In genomic region chr16:4913783-4914735, GRCm38 (mm10) we compare ENCODE assay signal across 8 mouse cellular contexts. TPM values are rescaled to one million over a fixed set of nuclear protein-coding genes. Genes with fewer than 3 reads are reported as not detected.
DNase-seq lines count a peak whose midpoint lies in the region; ATAC-seq and TF ChIP-seq lines count a peak whose summit lies in the region.

No protein-coding gene starts in this region.

- H3K27me3 ChIP-seq in intestine, postnatal 0 days (replicated peaks; ENCODE audit: control insufficient read depth, insufficient read depth, low read length): no peaks in the 10 kb centered on the region
- no peaks in the 10 kb centered on the region for H3K27me3 ChIP-seq in midbrain, embryonic 10.5 days (ENCODE audit: low read depth, poor library complexity, severe bottlenecking)

- ATAC-seq in granulocyte monocyte progenitor cell, adult 5-6 weeks (replicated peaks; ENCODE audit: poor library complexity, severe bottlenecking): peak; percentile 57
- peak; percentile 44 for ATAC-seq in intestine, postnatal 0 days

- H3K9me3 ChIP-seq in intestine, postnatal 0 days (ENCODE audit: control insufficient read depth): no peaks in the 10 kb centered on the region
- H3K9me3 ChIP-seq in midbrain, embryonic 10.5 days (replicated peaks): no peaks in the 10 kb centered on the region

- no peak overlapping the region for H3K27ac ChIP-seq in intestine, postnatal 0 days (ENCODE audit: low read depth, low read length)
- no peak overlapping the region for H3K27ac ChIP-seq in midbrain, embryonic 10.5 days (replicated peaks)

- WGBS in intestine, postnatal 0 days: 38% methylated on average over 12 of the region's 12 CpGs
- 39% methylated on average over 12 of the region's 12 CpGs for WGBS in midbrain, embryonic 10.5 days

- no peak overlapping the region for H3K4me2 ChIP-seq in intestine, postnatal 0 days (replicated peaks; ENCODE audit: low read depth)

- H3K36me3 ChIP-seq in intestine, postnatal 0 days (ENCODE audit: control insufficient read depth, insufficient read depth): peaks cover 64% of the 10 kb centered on the region
- H3K36me3 ChIP-seq in midbrain, embryonic 10.5 days: peaks cover 80% of the 10 kb centered on the region

- intact Hi-C loops in left cerebral cortex, postnatal 36 days (cut with DNase I): loop anchor here (2.0 kb wide), 2 partner anchors 27 to 35 kb away; partner anchors contain the start of gene Mgrn1

- H3K4me3 ChIP-seq in intestine, postnatal 0 days (ENCODE audit: low read depth, low read length): no peak overlapping the region
- H3K4me3 ChIP-seq in midbrain, embryonic 10.5 days: no peak overlapping the region

- peak; percentile 92 for DNase-seq in adrenal gland, postnatal 10 days
- DNase-seq in embryo, embryonic 9.5 days (ENCODE audit: extremely low spot score): peak; percentile 80
- DNase-seq in left cerebral cortex, postnatal 36 days (ENCODE audit: low spot score in 2 of 2): peak; percentile 83 to 90
- peak; percentile 82 for DNase-seq in midbrain, embryonic 10.5 days (ENCODE audit: low spot score)
- DNase-seq in right cerebral cortex, postnatal 36 days (ENCODE audit: low spot score in 2 of 2): peak; percentile 80 to 83
- peak; percentile 70 to 89 for DNase-seq in urinary bladder, postnatal 4 days (ENCODE audit: low spot score in 2 of 2)

- no peaks in the 10 kb centered on the region for H3K4me1 ChIP-seq in intestine, postnatal 0 days (replicated peaks; ENCODE audit: control insufficient read depth, insufficient read depth, low read length)
- no peaks in the 10 kb centered on the region for H3K4me1 ChIP-seq in midbrain, embryonic 10.5 days

- no peak overlapping the region for H3K9ac ChIP-seq in intestine, postnatal 0 days (ENCODE audit: low read depth, low read length)

- TF ChIP-seq CTCF in intestine, postnatal 0 days (IDR thresholded peaks at IDR 0.05; ENCODE audit: low read depth): peak; percentile 98

RNA-seq across cellular contexts. Expression of gene Nudt16l1, which starts 24.5 kb away (rescaled TPM):
- 10 to 100 TPM; 63.3 to 79.9 TPM for total RNA-seq in adrenal gland, postnatal 10 days (2021)
- 45.1 and 51.5 TPM in 2 replicates for total RNA-seq in granulocyte monocyte progenitor cell, adult 5-6 weeks (2014; fragmentation: Nextera tagmentation)
- total RNA-seq in granulocyte monocyte progenitor cell, adult 5-6 weeks (2017): 13.2 and 15.8 TPM in 2 replicates
- 77.7 and 79.5 TPM in 2 replicates for polyA plus RNA-seq in intestine, postnatal 0 days (2015; fragmentation: Nextera tagmentation; extraction: Ambion mirVana)
- 10 to 100 TPM; 70.6 to 77.8 TPM for total RNA-seq in left cerebral cortex, postnatal 36 days (2021)
- 136 and 141 TPM in 2 replicates for polyA plus RNA-seq in midbrain, embryonic 10.5 days (2016; fragmentation: Nextera tagmentation; extraction: Ambion mirVana)

RNA-seq across cellular contexts. Expression of gene Mgrn1, which starts 28.0 kb away (rescaled TPM):
- total RNA-seq in adrenal gland, postnatal 10 days (2021): 100 to 1,000 TPM in 1 of 2 experiments, 10 to 100 TPM in 1; 88.0 to 106 TPM
- total RNA-seq in granulocyte monocyte progenitor cell, adult 5-6 weeks (2014; fragmentation: Nextera tagmentation): 28.3 and 33.5 TPM in 2 replicates
- 16.6 and 21.6 TPM in 2 replicates for total RNA-seq in granulocyte monocyte progenitor cell, adult 5-6 weeks (2017)
- polyA plus RNA-seq in intestine, postnatal 0 days (2015; fragmentation: Nextera tagmentation; extraction: Ambion mirVana): 57.8 and 62.8 TPM in 2 replicates
- total RNA-seq in left cerebral cortex, postnatal 36 days (2021): 100 to 1,000 TPM; 207 to 218 TPM
- polyA plus RNA-seq in midbrain, embryonic 10.5 days (2016; fragmentation: Nextera tagmentation; extraction: Ambion mirVana): 68.5 and 78.2 TPM in 2 replicates

RNA-seq across cellular contexts. Expression of gene Ubald1, which starts 33.9 kb away (rescaled TPM):
- total RNA-seq in adrenal gland, postnatal 10 days (2021): 10 to 100 TPM; 29.2 to 31.3 TPM
- total RNA-seq in granulocyte monocyte progenitor cell, adult 5-6 weeks (2014; fragmentation: Nextera tagmentation): 37.0 and 39.8 TPM in 2 replicates
- total RNA-seq in granulocyte monocyte progenitor cell, adult 5-6 weeks (2017): 11.4 and 14.1 TPM in 2 replicates
- 22.9 and 24.9 TPM in 2 replicates for polyA plus RNA-seq in intestine, postnatal 0 days (2015; fragmentation: Nextera tagmentation; extraction: Ambion mirVana)
- total RNA-seq in left cerebral cortex, postnatal 36 days (2021): 10 to 100 TPM; 83.9 to 86.9 TPM
- polyA plus RNA-seq in midbrain, embryonic 10.5 days (2016; fragmentation: Nextera tagmentation; extraction: Ambion mirVana): 29.6 and 36.0 TPM in 2 replicates

RNA-seq across cellular contexts. Expression of gene Anks3, which starts 49.9 kb away (rescaled TPM):
- total RNA-seq in adrenal gland, postnatal 10 days (2021): 10 to 100 TPM; 30.3 to 41.9 TPM
- total RNA-seq in granulocyte monocyte progenitor cell, adult 5-6 weeks (2014; fragmentation: Nextera tagmentation): 34.2 and 72.9 TPM in 2 replicates
- total RNA-seq in granulocyte monocyte progenitor cell, adult 5-6 weeks (2017): 19.3 and 34.8 TPM in 2 replicates
- polyA plus RNA-seq in intestine, postnatal 0 days (2015; fragmentation: Nextera tagmentation; extraction: Ambion mirVana): 17.7 and 18.0 TPM in 2 replicates
- 10 to 100 TPM; 42.1 to 74.9 TPM for total RNA-seq in left cerebral cortex, postnatal 36 days (2021)
- 54.5 and 62.1 TPM in 2 replicates for polyA plus RNA-seq in midbrain, embryonic 10.5 days (2016; fragmentation: Nextera tagmentation; extraction: Ambion mirVana)
